Mouse (Mus musculus): ENCODE results near the gene Sdccag8. TPM values are rescaled to one million over a fixed set of nuclear protein-coding genes. Genes with fewer than 3 reads are reported as not detected.

Gene Sdccag8
- polyA plus RNA-seq, 1 experiment = 3.9 TPM

GRCm38 (mm10) chr1:177008777-177009176 is 194.3 kb downstream of the Sdccag8 start:
- TF ChIP-seq POLR2A (IDR thresholded peaks at IDR 0.05; ENCODE audit: borderline replicate concordance, extremely low read depth, low read depth, low read length) (no peak), CTCF (IDR thresholded peaks at IDR 0.05; ENCODE audit: insufficient read depth, low read length) (no peak)
- Histone ChIP-seq H3K4me1 (ENCODE audit: control insufficient read depth, insufficient read depth, low read length) (no peaks in the 10 kb centered on the region), H3K4me3 (replicated peaks; ENCODE audit: extremely low read depth, low read depth, low read length) (no peak overlapping the region)
- 55% methylated on average over 1 of the region's 1 CpGs for WGBS
- no peak for DNase-seq

- Histone ChIP-seq H3K4me1 (ENCODE audit: control insufficient read depth, insufficient read depth, low read length) (peaks cover 10% of the 10 kb centered on the region), H3K4me3 (replicated peaks; ENCODE audit: extremely low read depth, low read depth, low read length) (no peak overlapping the region)
- DNase-seq = no peak
- TF ChIP-seq POLR2A (IDR thresholded peaks at IDR 0.05; ENCODE audit: borderline replicate concordance, extremely low read depth, low read depth, low read length) (no peak), CTCF (IDR thresholded peaks at IDR 0.05; ENCODE audit: insufficient read depth, low read length) (no peak)
- WGBS = 63% methylated on average over 3 of the region's 3 CpGs
Observed at GRCm38 (mm10) chr1:177010041-177010440, 195.6 kb downstream of the Sdccag8 start.

GRCm38 (mm10) chr1:177010607-177011302 is 196.3 kb downstream of the Sdccag8 start:
- Histone ChIP-seq H3K4me3 (replicated peaks; ENCODE audit: extremely low read depth, low read depth, low read length) (no peak overlapping the region), H3K4me1 (ENCODE audit: control insufficient read depth, insufficient read depth, low read length) (peaks cover 14% of the 10 kb centered on the region)
- DNase-seq = no peak
- WGBS = 87% methylated on average over 6 of the region's 6 CpGs
- TF ChIP-seq POLR2A (IDR thresholded peaks at IDR 0.05; ENCODE audit: borderline replicate concordance, extremely low read depth, low read depth, low read length) = no peak
- no peak for TF ChIP-seq CTCF (IDR thresholded peaks at IDR 0.05; ENCODE audit: insufficient read depth, low read length)

- WGBS = 84% methylated on average over 13 of the region's 13 CpGs
- Histone ChIP-seq H3K4me3 (replicated peaks; ENCODE audit: extremely low read depth, low read depth, low read length) (no peak overlapping the region), H3K4me1 (ENCODE audit: control insufficient read depth, insufficient read depth, low read length) (peaks cover 14% of the 10 kb centered on the region)
- DNase-seq = no peak
- TF ChIP-seq CTCF (IDR thresholded peaks at IDR 0.05; ENCODE audit: insufficient read depth, low read length) (no peak), POLR2A (IDR thresholded peaks at IDR 0.05; ENCODE audit: borderline replicate concordance, extremely low read depth, low read depth, low read length) (no peak)
Observed at GRCm38 (mm10) chr1:177011688-177012087, 197.2 kb downstream of the Sdccag8 start.

- no peak overlapping the region for H3K4me3 ChIP-seq (replicated peaks; ENCODE audit: extremely low read depth, low read depth, low read length)
- DNase-seq = no peak
- TF ChIP-seq CTCF (IDR thresholded peaks at IDR 0.05; ENCODE audit: insufficient read depth, low read length) (no peak), POLR2A (IDR thresholded peaks at IDR 0.05; ENCODE audit: borderline replicate concordance, extremely low read depth, low read depth, low read length) (no peak)
- peaks cover 14% of the 10 kb centered on the region for H3K4me1 ChIP-seq (ENCODE audit: control insufficient read depth, insufficient read depth, low read length)
- 76% methylated on average over 3 of the region's 3 CpGs for WGBS
Observed at GRCm38 (mm10) chr1:177012774-177013173, 198.3 kb downstream of the Sdccag8 start.

- TF ChIP-seq POLR2A (IDR thresholded peaks at IDR 0.05; ENCODE audit: borderline replicate concordance, extremely low read depth, low read depth, low read length) = no peak
- TF ChIP-seq CTCF (IDR thresholded peaks at IDR 0.05; ENCODE audit: insufficient read depth, low read length) = no peak
- 68% methylated on average over 1 of the region's 1 CpGs for WGBS
- no peak overlapping the region for H3K4me3 ChIP-seq (replicated peaks; ENCODE audit: extremely low read depth, low read depth, low read length)
- no peak for DNase-seq
- H3K4me1 ChIP-seq (ENCODE audit: control insufficient read depth, insufficient read depth, low read length) = peaks cover 14% of the 10 kb centered on the region
Observed at GRCm38 (mm10) chr1:177013313-177013712, 198.9 kb downstream of the Sdccag8 start.

- DNase-seq = no peak
- TF ChIP-seq CTCF (IDR thresholded peaks at IDR 0.05; ENCODE audit: insufficient read depth, low read length) = no peak
- TF ChIP-seq POLR2A (IDR thresholded peaks at IDR 0.05; ENCODE audit: borderline replicate concordance, extremely low read depth, low read depth, low read length) = no peak
- H3K4me3 ChIP-seq (replicated peaks; ENCODE audit: extremely low read depth, low read depth, low read length) = no peak overlapping the region
Observed at GRCm38 (mm10) chr1:177013776-177014175, 199.3 kb downstream of the Sdccag8 start.

GRCm38 (mm10) chr1:177014346-177014745 is 199.9 kb downstream of the Sdccag8 start:
- no peak for DNase-seq
- 26% methylated on average over 2 of the region's 2 CpGs for WGBS
- Histone ChIP-seq H3K4me1 (ENCODE audit: control insufficient read depth, insufficient read depth, low read length) (peaks cover 14% of the 10 kb centered on the region), H3K4me3 (replicated peaks; ENCODE audit: extremely low read depth, low read depth, low read length) (no peak overlapping the region)
- TF ChIP-seq POLR2A (IDR thresholded peaks at IDR 0.05; ENCODE audit: borderline replicate concordance, extremely low read depth, low read depth, low read length) (no peak), CTCF (IDR thresholded peaks at IDR 0.05; ENCODE audit: insufficient read depth, low read length) (no peak)

More at GRCm38 (mm10) chr1:177013776-177014175, 199.3 kb downstream of the Sdccag8 start:
- peaks cover 14% of the 10 kb centered on the region for H3K4me1 ChIP-seq (ENCODE audit: control insufficient read depth, insufficient read depth, low read length)
- WGBS = 69% methylated on average over 3 of the region's 3 CpGs

GRCm38 (mm10) chr1:177014921-177015439 is 200.5 kb downstream of the Sdccag8 start:
- DNase-seq = no peak
- 51% methylated on average over 6 of the region's 6 CpGs for WGBS
- Histone ChIP-seq H3K4me3 (replicated peaks; ENCODE audit: extremely low read depth, low read depth, low read length) (no peak overlapping the region), H3K4me1 (ENCODE audit: control insufficient read depth, insufficient read depth, low read length) (peaks cover 14% of the 10 kb centered on the region)
- TF ChIP-seq POLR2A (IDR thresholded peaks at IDR 0.05; ENCODE audit: borderline replicate concordance, extremely low read depth, low read depth, low read length) (no peak), CTCF (IDR thresholded peaks at IDR 0.05; ENCODE audit: insufficient read depth, low read length) (no peak)

- 62% methylated on average over 3 of the region's 3 CpGs for WGBS
- TF ChIP-seq CTCF (IDR thresholded peaks at IDR 0.05; ENCODE audit: insufficient read depth, low read length) (no peak), POLR2A (IDR thresholded peaks at IDR 0.05; ENCODE audit: borderline replicate concordance, extremely low read depth, low read depth, low read length) (no peak)
- Histone ChIP-seq H3K4me3 (replicated peaks; ENCODE audit: extremely low read depth, low read depth, low read length) (no peak overlapping the region), H3K4me1 (ENCODE audit: control insufficient read depth, insufficient read depth, low read length) (peaks cover 14% of the 10 kb centered on the region)
- no peak for DNase-seq
Observed at GRCm38 (mm10) chr1:177015917-177016316, 201.5 kb downstream of the Sdccag8 start.
